Mouse (Mus musculus): Measurements from ENCODE around the gene Cend1. TPM values are rescaled to one million over a fixed set of nuclear protein-coding genes. Genes with fewer than 3 reads are reported as not detected.

The Cend1 gene
- polyA plus RNA-seq, 1 experiment from 2014 or later: 2.7 TPM

- H3K27ac ChIP-seq (replicated peaks; ENCODE audit: low read depth, low read length): no peak overlapping the region
- no peaks in the 10 kb centered on the region for H3K9me3 ChIP-seq (ENCODE audit: control insufficient read depth, low read length)
- DNase-seq (ENCODE audit: low spot score): no peak
- no peak overlapping the region for H3K9ac ChIP-seq (ENCODE audit: low read length)
- 81% methylated on average over 9 of the region's 9 CpGs for WGBS
- H3K4me2 ChIP-seq (ENCODE audit: low read depth, severe bottlenecking): no peak overlapping the region
- H3K27me3 ChIP-seq (ENCODE audit: control insufficient read depth, insufficient read depth, low read length): no peaks in the 10 kb centered on the region
- H3K36me3 ChIP-seq (ENCODE audit: control insufficient read depth, insufficient read depth, low read length): no peaks in the 10 kb centered on the region
- H3K4me1 ChIP-seq (ENCODE audit: control insufficient read depth, insufficient read depth, low read length): no peaks in the 10 kb centered on the region
- H3K4me3 ChIP-seq (ENCODE audit: low read depth, low read length): no peak overlapping the region
- ATAC-seq (ENCODE audit: insufficient number of reproducible peaks, low FRiP score, low TSS enrichment, low read depth): no peak
Observed at GRCm38 (mm10) chr7:141420030-141420702, 9.1 kb downstream of the Cend1 start.

- H3K27ac ChIP-seq (replicated peaks; ENCODE audit: low read depth, low read length): no peak overlapping the region
- ATAC-seq (ENCODE audit: insufficient number of reproducible peaks, low FRiP score, low TSS enrichment, low read depth): no peak
- no peaks in the 10 kb centered on the region for H3K27me3 ChIP-seq (ENCODE audit: control insufficient read depth, insufficient read depth, low read length)
- H3K36me3 ChIP-seq (ENCODE audit: control insufficient read depth, insufficient read depth, low read length): no peaks in the 10 kb centered on the region
- no peaks in the 10 kb centered on the region for H3K9me3 ChIP-seq (ENCODE audit: control insufficient read depth, low read length)
- H3K4me3 ChIP-seq (ENCODE audit: low read depth, low read length): no peak overlapping the region
- H3K9ac ChIP-seq (ENCODE audit: low read length): no peak overlapping the region
- 55% methylated on average over 7 of the region's 7 CpGs for WGBS
- DNase-seq (ENCODE audit: low spot score): no peak
- no peak overlapping the region for H3K4me2 ChIP-seq (ENCODE audit: low read depth, severe bottlenecking)
- H3K4me1 ChIP-seq (ENCODE audit: control insufficient read depth, insufficient read depth, low read length): no peaks in the 10 kb centered on the region
Observed at GRCm38 (mm10) chr7:141418970-141419369, 10.3 kb downstream of the Cend1 start.

GRCm38 (mm10) chr7:141417731-141418681 is 11.3 kb downstream of the Cend1 start:
- no peak overlapping the region for H3K27ac ChIP-seq (replicated peaks; ENCODE audit: low read depth, low read length)
- ATAC-seq (ENCODE audit: insufficient number of reproducible peaks, low FRiP score, low TSS enrichment, low read depth) (no peak), DNase-seq (ENCODE audit: low spot score) (no peak)
- 67% methylated on average over 8 of the region's 8 CpGs for WGBS
- H3K4me3 ChIP-seq (ENCODE audit: low read depth, low read length): no peak overlapping the region
- H3K9ac ChIP-seq (ENCODE audit: low read length): no peak overlapping the region
- no peaks in the 10 kb centered on the region for H3K9me3 ChIP-seq (ENCODE audit: control insufficient read depth, low read length)
- H3K36me3 ChIP-seq (ENCODE audit: control insufficient read depth, insufficient read depth, low read length): no peaks in the 10 kb centered on the region
- no peak overlapping the region for H3K4me2 ChIP-seq (ENCODE audit: low read depth, severe bottlenecking)
- peaks cover 3% of the 10 kb centered on the region; the same call in 1 of the 2 replicates for H3K4me1 ChIP-seq (ENCODE audit: control insufficient read depth, insufficient read depth, low read length)
- H3K27me3 ChIP-seq (ENCODE audit: control insufficient read depth, insufficient read depth, low read length): no peaks in the 10 kb centered on the region

- H3K4me1 ChIP-seq (ENCODE audit: control insufficient read depth, insufficient read depth, low read length): peaks cover 4% of the 10 kb centered on the region; the same call in 1 of the 2 replicates
- no peaks in the 10 kb centered on the region for H3K36me3 ChIP-seq (ENCODE audit: control insufficient read depth, insufficient read depth, low read length)
- H3K9ac ChIP-seq (ENCODE audit: low read length): no peak overlapping the region
- H3K4me3 ChIP-seq (ENCODE audit: low read depth, low read length): no peak overlapping the region
- no peak overlapping the region for H3K4me2 ChIP-seq (ENCODE audit: low read depth, severe bottlenecking)
- no peak overlapping the region for H3K27ac ChIP-seq (replicated peaks; ENCODE audit: low read depth, low read length)
- no peak for DNase-seq (ENCODE audit: low spot score)
- 81% methylated on average over 6 of the region's 6 CpGs for WGBS
- H3K27me3 ChIP-seq (ENCODE audit: control insufficient read depth, insufficient read depth, low read length): no peaks in the 10 kb centered on the region
- H3K9me3 ChIP-seq (ENCODE audit: control insufficient read depth, low read length): no peaks in the 10 kb centered on the region
- no peak for ATAC-seq (ENCODE audit: insufficient number of reproducible peaks, low FRiP score, low TSS enrichment, low read depth)
Observed at GRCm38 (mm10) chr7:141416144-141416841, 13.0 kb downstream of the Cend1 start.

- H3K9me3 ChIP-seq (ENCODE audit: control insufficient read depth, low read length): no peaks in the 10 kb centered on the region
- peak; percentile 85 for ATAC-seq (ENCODE audit: insufficient number of reproducible peaks, low FRiP score, low TSS enrichment, low read depth)
- peak within 1 kb of the TSS; percentile 77 for H3K9ac ChIP-seq (ENCODE audit: low read length)
- H3K27me3 ChIP-seq (ENCODE audit: control insufficient read depth, insufficient read depth, low read length): no peaks in the 10 kb centered on the region
- peak; percentile 100 for DNase-seq (ENCODE audit: low spot score)
- H3K4me1 ChIP-seq (ENCODE audit: control insufficient read depth, insufficient read depth, low read length): peaks cover 4% of the 10 kb centered on the region; the same call in 1 of the 2 replicates
- H3K4me2 ChIP-seq (ENCODE audit: low read depth, severe bottlenecking): peak within 1 kb of the TSS; percentile 87
- H3K36me3 ChIP-seq (ENCODE audit: control insufficient read depth, insufficient read depth, low read length): 0 out of 2 replicates have a peak, but pooled peaks cover 2% of the 10 kb centered on the region
- 0 out of 2 replicates have a peak within 1 kb of the TSS, but pooled peaks have one; percentile 36 for H3K27ac ChIP-seq (replicated peaks; ENCODE audit: low read depth, low read length)
- under 1% methylated on average over 56 of the region's 56 CpGs for WGBS
- peak within 1 kb of the TSS; percentile 83 for H3K4me3 ChIP-seq (ENCODE audit: low read depth, low read length)
Observed at GRCm38 (mm10) chr7:141413809-141414584, 15.3 kb downstream of the Cend1 start, which contains the start of gene Gatd1. TSS of gene Gatd1 (minus strand) at chr7:141414136.

GRCm38 (mm10) chr7:141413331-141413730 is 16.0 kb downstream of the Cend1 start:
- Histone ChIP-seq H3K36me3 (ENCODE audit: control insufficient read depth, insufficient read depth, low read length) (0 out of 2 replicates have a peak, but pooled peaks cover 2% of the 10 kb centered on the region), H3K27ac (replicated peaks; ENCODE audit: low read depth, low read length) (0 out of 2 replicates have a peak overlapping the region, but pooled peaks have one; percentile 36), H3K27me3 (ENCODE audit: control insufficient read depth, insufficient read depth, low read length) (no peaks in the 10 kb centered on the region), H3K9me3 (ENCODE audit: control insufficient read depth, low read length) (no peaks in the 10 kb centered on the region), H3K4me2 (ENCODE audit: low read depth, severe bottlenecking) (peak overlapping the region; percentile 87), H3K4me3 (ENCODE audit: low read depth, low read length) (peak overlapping the region; percentile 83), H3K4me1 (ENCODE audit: control insufficient read depth, insufficient read depth, low read length) (peaks cover 4% of the 10 kb centered on the region; the same call in 1 of the 2 replicates), H3K9ac (ENCODE audit: low read length) (peak overlapping the region; percentile 77)
- ATAC-seq (ENCODE audit: insufficient number of reproducible peaks, low FRiP score, low TSS enrichment, low read depth) (peak; percentile 22; the same call in 1 of the 2 replicates), DNase-seq (ENCODE audit: low spot score) (peak; percentile 44)
- WGBS: 6% methylated on average over 16 of the region's 16 CpGs

GRCm38 (mm10) chr7:141411667-141412066 is 17.6 kb downstream of the Cend1 start:
- no peaks in the 10 kb centered on the region for H3K27me3 ChIP-seq (ENCODE audit: control insufficient read depth, insufficient read depth, low read length)
- no peak overlapping the region for H3K4me3 ChIP-seq (ENCODE audit: low read depth, low read length)
- H3K9me3 ChIP-seq (ENCODE audit: control insufficient read depth, low read length): no peaks in the 10 kb centered on the region
- no peak overlapping the region for H3K27ac ChIP-seq (replicated peaks; ENCODE audit: low read depth, low read length)
- peaks cover 4% of the 10 kb centered on the region; the same call in 1 of the 2 replicates for H3K4me1 ChIP-seq (ENCODE audit: control insufficient read depth, insufficient read depth, low read length)
- no peak for ATAC-seq (ENCODE audit: insufficient number of reproducible peaks, low FRiP score, low TSS enrichment, low read depth)
- H3K36me3 ChIP-seq (ENCODE audit: control insufficient read depth, insufficient read depth, low read length): peaks cover 4% of the 10 kb centered on the region
- WGBS: 74% methylated on average over 1 of the region's 1 CpGs
- H3K4me2 ChIP-seq (ENCODE audit: low read depth, severe bottlenecking): no peak overlapping the region
- no peak for DNase-seq (ENCODE audit: low spot score)
- no peak overlapping the region for H3K9ac ChIP-seq (ENCODE audit: low read length)
